Mouse (Mus musculus): ENCODE results near the gene Pnldc1. TPM values are rescaled to one million over a fixed set of nuclear protein-coding genes. Genes with fewer than 3 reads are reported as not detected.

Gene Pnldc1
- 1 to 10 TPM in 1 of 2 experiments, not detected in 1; 2.8 TPM for total RNA-seq (2023)

DNA sequence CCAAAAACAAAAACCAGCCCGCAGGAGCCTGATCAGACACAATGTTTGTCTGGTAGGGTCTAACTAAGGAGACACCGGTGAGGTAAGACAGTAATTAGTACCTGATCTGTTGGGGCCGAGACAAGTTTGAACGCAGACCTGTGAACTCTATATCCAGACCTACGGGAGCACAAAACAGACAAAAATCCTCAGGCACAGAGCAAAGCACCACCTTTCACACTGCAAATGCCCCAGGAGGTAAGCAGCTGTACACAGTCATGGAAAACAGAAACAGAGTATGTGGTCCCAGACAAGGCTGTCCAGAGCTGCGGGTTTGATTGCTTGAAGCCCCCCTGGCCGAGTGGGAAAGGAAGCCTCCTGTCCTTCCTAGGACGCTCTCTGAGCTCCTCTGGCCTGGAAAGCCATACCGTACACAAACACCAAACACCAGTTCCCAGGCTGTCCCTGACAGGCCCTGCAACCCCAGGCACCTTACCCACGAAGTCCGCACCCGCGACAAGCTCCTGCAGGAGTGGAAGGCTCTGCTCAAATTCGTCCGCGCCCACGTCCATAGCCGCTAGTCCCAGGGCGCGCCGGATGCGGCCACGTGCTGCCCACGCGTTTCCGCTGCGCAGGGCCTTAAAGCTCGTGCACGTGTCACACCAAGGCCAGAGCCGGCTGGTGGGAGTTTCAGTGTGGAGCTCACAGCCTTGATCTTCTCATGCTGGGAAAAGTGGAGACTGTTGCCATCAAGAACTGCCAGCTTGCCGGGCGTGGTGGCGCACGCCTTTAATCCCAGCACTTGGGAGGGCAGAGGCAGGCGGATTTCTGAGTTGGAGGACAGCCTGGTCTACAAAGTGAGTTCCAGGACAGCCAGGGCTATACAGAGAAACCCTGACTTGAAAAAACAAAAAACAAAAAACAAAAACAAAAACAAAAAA, at the start of gene Pnldc1:
Gene Pnldc1, minus strand, starts transcription at position 870 of the 920 bp plus-strand sequence.

DNA sequence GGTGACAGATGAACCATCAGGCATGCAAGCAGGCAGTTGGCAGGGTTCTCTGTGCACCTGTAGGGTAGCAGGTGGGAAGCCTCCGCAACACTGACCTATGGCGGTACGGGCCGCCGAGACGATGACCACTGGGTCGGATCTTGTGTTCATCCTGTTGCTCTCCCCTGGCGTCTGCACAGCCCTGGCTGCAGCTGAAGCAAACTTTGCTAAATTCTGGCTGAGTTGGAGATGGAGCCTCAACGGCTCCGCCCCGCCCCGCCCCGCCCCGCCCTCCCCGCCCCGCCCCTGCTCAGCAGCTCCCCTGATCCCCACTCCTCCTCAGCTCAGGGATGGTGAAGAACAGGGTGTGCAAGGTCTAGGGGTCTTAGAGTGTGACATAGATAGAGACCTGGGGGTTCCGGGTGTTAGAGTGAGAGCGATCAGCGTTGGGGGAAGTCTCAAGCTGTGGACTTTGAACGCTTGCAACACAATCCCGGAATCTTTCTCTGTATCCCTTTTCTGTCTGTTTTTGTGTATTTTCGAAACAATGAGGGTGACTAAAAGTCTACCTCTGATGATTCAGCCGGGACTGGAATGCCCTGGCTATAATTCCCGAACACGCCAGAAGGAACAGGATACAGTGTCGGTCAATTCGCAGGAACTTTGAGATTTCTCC, 30.2 kb upstream of the Pnldc1 start, which contains the start of gene Acat3:
Gene Acat3, minus strand, starts transcription at position 450 of the 655 bp plus-strand sequence.

DNA sequence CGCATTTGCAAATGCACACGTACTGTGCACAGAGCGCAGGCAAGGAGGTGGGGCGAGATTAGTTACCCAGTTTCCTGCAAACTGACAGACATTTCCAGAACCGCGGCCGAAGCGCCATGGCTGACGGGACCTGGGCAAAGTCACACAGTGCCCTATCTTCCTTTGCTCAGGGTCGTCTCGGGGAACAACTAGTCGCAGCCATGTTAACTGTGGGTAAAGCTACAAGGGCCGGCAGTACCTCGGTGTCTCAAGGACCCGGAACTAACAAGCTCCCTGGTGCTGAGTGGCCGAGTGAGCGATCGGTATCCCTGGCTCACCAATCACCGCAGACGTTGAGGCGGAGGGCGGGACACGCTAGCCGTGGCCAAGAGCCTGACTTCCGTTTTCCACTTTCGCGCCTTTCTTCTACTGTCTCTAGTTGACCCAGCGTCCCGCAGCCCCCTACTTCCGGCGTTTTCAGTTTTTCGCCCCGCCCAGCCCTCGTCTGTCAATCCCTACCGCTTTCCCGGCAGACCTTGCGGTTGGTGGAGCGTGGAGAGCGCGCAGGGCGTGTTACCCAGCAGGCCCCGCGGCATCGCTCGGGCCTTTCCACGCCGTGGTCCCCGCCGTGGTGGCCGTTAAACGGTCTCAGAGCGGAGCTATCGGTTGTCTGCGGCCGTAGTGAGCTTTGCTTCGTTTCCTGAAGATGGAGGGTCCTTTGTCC, 6.0 kb upstream of the Pnldc1 start, which contains the start of gene Mrpl18:
Gene Mrpl18, minus strand, starts transcription at position 465 of the 703 bp plus-strand sequence.

DNA sequence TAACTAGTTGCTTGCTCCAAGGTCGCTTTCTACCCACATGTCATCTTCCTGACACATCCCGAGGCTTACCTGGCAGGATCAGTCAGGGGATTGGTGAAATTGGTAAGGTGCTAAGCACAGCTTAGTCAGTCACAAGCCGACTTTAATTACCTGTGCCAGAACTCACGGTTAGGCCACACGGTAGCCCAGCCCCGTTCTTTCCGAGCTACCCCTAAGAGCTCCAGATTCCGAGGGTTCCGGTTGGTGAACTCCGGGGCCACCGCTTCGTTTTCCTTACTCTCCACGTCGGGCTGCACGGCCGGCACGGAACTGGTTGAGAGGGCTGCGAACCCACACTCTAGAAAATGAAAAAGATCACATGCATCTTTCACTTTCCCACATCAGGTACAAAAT, 5.5 kb upstream of the Pnldc1 start, which contains the start of gene Tcp1:
Gene Tcp1, plus strand, starts transcription at position 214 of the 393 bp plus-strand sequence.

DNA sequence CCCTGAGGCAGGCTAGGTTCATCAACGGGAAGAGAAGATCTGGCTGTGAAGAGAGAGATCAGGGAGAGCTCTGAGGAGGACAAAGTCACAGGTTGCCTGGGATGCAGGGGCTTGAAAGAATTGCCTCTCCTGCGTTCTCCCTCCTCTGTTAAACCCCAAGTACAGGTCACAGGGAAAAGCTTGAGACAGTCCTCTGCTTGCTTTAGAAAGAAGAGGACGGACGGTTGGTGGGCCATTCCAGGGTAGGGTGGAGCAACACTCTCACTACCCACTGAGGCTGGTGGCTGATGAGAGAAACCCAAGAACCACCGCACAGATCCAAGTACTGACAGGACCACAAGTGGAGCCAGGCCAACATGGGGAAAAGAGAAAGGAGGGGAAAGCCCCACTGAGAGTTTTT, 34.3 kb downstream of the Pnldc1 start, which contains the start of gene Mrgprh:
Gene Mrgprh, plus strand, starts transcription at position 301 of the 400 bp plus-strand sequence.

DNA sequence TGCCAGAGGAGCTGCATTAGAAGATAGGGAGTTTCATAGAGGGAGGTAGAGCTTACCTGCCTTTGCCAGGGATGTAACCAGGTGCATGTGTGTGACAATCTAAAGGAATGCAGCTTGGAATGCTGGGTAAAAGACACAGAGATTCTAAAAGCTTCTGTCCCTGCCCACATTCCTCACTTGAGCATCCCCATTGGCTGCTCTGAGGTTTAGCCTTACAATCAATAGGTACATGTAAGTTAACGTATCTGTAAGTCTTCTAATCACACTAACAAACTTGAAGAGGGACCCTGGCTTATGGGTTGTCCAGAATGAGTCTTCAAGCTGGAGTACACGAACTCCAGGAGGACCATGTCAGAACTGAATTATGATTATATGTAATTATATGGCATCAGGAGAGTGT, 42.0 kb downstream of the Pnldc1 start, which contains the start of gene Mas1:
Gene Mas1, minus strand, starts transcription at position 101 of the 400 bp plus-strand sequence.

Other genes with a start within 250 kb of the Pnldc1 start
- gene Slc22a1, start 234.4 kb downstream of the Pnldc1 start, total RNA-seq (2023) = under 1 TPM in 1 of 2 experiments, not detected in 1; 0.73 TPM
- gene Igf2r, start 140.6 kb downstream of the Pnldc1 start, total RNA-seq (2023) = 10 to 100 TPM; 42.3 to 46.0 TPM
- not detected for gene Mas1, start 42.1 kb downstream of the Pnldc1 start, total RNA-seq (2023)
- gene Mrgprh, start 34.2 kb downstream of the Pnldc1 start, total RNA-seq (2023) = not detected
- gene Tcp1, start 5.5 kb upstream of the Pnldc1 start, total RNA-seq (2023) = 100 to 1,000 TPM; 208 to 219 TPM
- 10 to 100 TPM; 50.8 to 59.8 TPM for gene Mrpl18, start 6.1 kb upstream of the Pnldc1 start, total RNA-seq (2023)
- gene Acat3, start 30.4 kb upstream of the Pnldc1 start, total RNA-seq (2023) = 1 to 10 TPM in 1 of 2 experiments, not detected in 1; 1.2 TPM
- 10 to 100 TPM; 18.5 to 20.7 TPM for gene Acat2, start 50.5 kb upstream of the Pnldc1 start, total RNA-seq (2023)
- 100 to 1,000 TPM; 115 to 118 TPM for gene Wtap, start 83.9 kb upstream of the Pnldc1 start, total RNA-seq (2023)
- 10 to 100 TPM; 68.5 to 70.5 TPM for gene Sod2, start 96.6 kb upstream of the Pnldc1 start, total RNA-seq (2023)
- gene Gpr31b, start 142.1 kb upstream of the Pnldc1 start, total RNA-seq (2023) = not detected
- gene Tcp10b, start 150.9 kb upstream of the Pnldc1 start, total RNA-seq (2023) = under 1 TPM in 1 of 2 experiments, not detected in 1; 0.29 TPM
- gene Unc93a, start 221.6 kb upstream of the Pnldc1 start, total RNA-seq (2023) = not detected